Mouse (Mus musculus) lung, adult 10 weeks (tissue): Measurements from ENCODE around the gene H2-K1. TPM values are rescaled to one million over a fixed set of nuclear protein-coding genes. Genes with fewer than 3 reads are reported as not detected.

Source experiments
- polyA plus RNA-seq: library from polyadenylated mRNA; stranded (reverse); fragments of 350-450 nt; fragmentation: Illumina TruSeq; extraction: RNeasy Lipid Tissue Mini Kit (QIAGEN cat#74804); gene quantifications from one replicate; pipeline ENCODE4 v1.2.3, GENCODE M21; 2014; ENCODE audit warnings: low read depth, low replicate concordance; ENCODE audit not compliant: insufficient read depth

The H2-K1 gene
- polyA plus RNA-seq, result 1,531 TPM

DNA sequence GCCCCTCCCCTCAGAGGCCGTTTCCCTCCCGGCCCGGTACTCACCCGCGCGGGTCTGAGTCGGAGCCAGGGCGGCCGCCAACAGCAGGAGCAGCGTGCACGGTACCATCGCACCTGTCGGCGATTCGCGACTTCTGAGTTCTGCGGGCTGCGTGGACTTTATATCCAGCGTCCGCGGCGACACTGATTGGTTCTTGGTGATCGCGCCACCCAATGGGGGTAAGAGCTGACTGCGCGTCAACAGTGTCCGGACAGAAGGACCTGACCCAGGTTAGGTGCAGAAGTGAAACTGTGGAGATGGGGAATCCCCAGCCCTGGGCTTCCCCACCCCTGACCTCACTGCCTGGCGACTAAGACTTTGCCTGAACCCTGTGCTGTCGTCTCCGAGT lies at the start of gene H2-K1:
Gene H2-K1, minus strand, starts transcription at position 198 of the 388 bp plus-strand sequence.

GRCm38 (mm10) chr17:34038878-34039561 lies 38.9 kb upstream of the H2-K1 start, which contains the start of gene Col11a2:
Gene Col11a2 (plus strand): TSS chr17:34039437.

DNA sequence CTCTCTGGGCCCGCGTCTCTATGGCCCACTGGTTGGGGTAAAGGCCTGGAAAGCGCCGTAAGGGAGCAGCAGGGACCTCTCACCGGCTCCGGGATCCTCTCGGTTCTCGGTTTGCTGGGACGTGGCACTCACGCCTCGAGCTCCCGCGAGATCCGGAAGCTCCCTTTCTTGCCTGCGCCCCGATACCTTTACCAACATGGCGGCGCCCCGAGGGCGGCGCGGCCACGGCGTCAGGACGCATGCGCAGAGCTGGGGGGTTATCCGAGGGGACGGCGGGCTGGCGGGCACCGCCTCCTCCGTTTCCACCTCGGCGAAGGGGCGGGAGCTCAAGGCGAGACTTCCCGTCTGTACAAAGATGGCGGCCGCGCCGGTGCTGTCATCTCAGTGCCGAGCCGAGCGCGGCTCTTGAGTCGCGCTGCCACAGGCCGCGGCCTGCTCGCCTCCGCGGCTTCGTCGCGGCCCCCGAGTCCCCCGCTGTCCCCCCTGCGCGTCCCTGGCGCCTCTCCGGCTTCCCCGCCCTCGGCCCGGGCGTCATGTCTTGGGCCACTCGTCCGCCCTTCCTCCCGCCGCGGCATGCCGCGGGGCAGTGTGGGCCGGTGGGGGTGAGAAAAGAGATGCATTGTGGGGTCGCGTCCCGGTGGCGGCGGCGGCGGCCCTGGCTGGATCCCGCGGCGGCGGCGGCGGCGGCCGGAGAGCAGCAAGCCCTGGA lies 31.5 kb upstream of the H2-K1 start, which contains the start of the genes Slc39a7 and Rxrb:
Gene Slc39a7, minus strand, starts transcription at position 218 of the 709 bp plus-strand sequence.
Gene Rxrb, plus strand, starts transcription at position 348 of the 709 bp plus-strand sequence.

GRCm38 (mm10) chr17:34027656-34028223 lies 27.6 kb upstream of the H2-K1 start, which contains the start of gene H2-Ke6:
Gene H2-Ke6 (minus strand): TSS chr17:34028060.

DNA sequence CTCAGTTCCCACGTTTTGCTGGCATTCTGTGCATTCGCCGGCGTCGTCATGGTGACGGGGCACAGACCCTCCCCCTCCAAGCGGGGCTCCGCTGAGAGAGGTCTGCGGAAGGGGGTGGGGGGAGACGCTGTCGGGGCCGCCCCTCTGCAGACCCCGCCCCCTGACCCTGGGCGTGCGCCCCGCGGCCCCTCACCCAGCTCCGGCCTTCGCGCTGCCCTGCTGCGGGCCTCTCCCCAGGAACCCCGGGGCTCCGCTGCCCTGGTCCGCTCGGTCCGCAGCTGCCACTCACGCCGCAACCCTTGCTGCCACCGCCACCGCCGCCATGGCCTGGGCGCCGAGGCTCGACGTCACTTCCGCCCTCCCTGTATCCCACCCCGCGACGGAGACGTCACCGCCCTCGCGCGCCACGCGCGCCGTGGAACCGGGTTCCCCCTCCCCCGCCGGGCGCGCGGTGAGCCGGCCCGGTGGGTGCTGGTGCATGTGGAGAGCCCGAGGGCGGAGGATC lies 24.2 kb upstream of the H2-K1 start, which contains the start of gene Ring1:
Gene Ring1, minus strand, starts transcription at position 364 of the 505 bp plus-strand sequence.

DNA sequence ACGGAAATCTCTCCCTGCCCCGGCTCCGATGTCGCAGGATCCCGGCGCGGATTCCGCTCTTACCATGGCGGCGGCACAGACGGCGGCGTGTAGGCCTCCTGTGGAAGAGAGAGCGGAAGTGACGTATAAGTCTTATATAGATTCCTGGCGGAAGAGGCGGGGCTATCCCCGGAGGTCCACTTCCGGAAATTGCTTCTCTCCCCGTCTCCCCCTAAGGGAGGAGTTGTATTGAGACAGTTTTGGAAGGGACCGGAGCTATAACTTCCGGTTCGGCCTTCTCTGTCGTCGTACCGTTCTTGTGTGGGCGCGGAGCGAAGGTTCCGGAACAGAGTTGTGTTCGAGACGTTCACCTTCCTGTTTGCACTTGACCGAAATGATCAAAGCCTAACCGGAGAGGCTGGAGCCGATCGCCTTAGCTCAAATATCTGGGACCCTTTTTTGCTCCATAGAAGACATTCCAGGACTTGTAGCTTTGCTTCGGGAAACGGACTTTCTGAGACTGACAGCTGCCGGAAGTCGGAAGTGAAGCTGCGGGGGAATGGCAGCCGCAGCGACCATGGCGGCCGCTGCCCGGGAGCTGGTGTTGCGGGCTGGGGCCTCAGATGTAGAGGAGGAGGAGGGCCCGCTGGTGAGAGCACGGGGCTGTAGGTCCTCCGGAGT lies 44.5 kb downstream of the H2-K1 start, which contains the start of the genes Vps52 and Rps18:
Gene Vps52, plus strand, starts transcription at position 258 of the 660 bp plus-strand sequence.
Gene Rps18, minus strand, starts transcription at position 447 of the 660 bp plus-strand sequence.

GRCm38 (mm10) chr17:33951021-33951946 lies 48.9 kb downstream of the H2-K1 start, which contains the start of gene B3galt4:
Gene B3galt4 (minus strand): TSS chr17:33951488.

Other genes with a start within 250 kb of the H2-K1 start
- 122 TPM for gene Rab11b, start 239.8 kb downstream of the H2-K1 start, polyA plus RNA-seq
- gene Angptl4, start 218.5 kb downstream of the H2-K1 start, polyA plus RNA-seq, result 61.5 TPM
- 178 TPM for gene Kank3, start 189.8 kb downstream of the H2-K1 start, polyA plus RNA-seq
- 1,820 TPM for gene Rps28, start 175.8 kb downstream of the H2-K1 start, polyA plus RNA-seq
- 520 TPM for gene Ndufa7, start 175.8 kb downstream of the H2-K1 start, polyA plus RNA-seq
- gene Cd320, start 157.3 kb downstream of the H2-K1 start, polyA plus RNA-seq, result 20.1 TPM
- gene Gm7029, start 126.5 kb downstream of the H2-K1 start, polyA plus RNA-seq, result not detected
- 0.86 TPM for gene Kifc1, start 109.7 kb downstream of the H2-K1 start, polyA plus RNA-seq
- 1.2 TPM for gene Platr17, start 95.2 kb downstream of the H2-K1 start, polyA plus RNA-seq
- 19.4 TPM for gene Daxx, start 90.9 kb downstream of the H2-K1 start, polyA plus RNA-seq
- 126 TPM for gene Tapbp, start 84.4 kb downstream of the H2-K1 start, polyA plus RNA-seq
- 18.1 TPM for gene Zbtb22, start 84.4 kb downstream of the H2-K1 start, polyA plus RNA-seq
- 38.7 TPM for gene Rgl2, start 70.8 kb downstream of the H2-K1 start, polyA plus RNA-seq
- gene Pfdn6, start 60.0 kb downstream of the H2-K1 start, polyA plus RNA-seq, result 90.6 TPM
- gene Wdr46, start 59.7 kb downstream of the H2-K1 start, polyA plus RNA-seq, result 8.3 TPM
- 5.8 TPM for gene B3galt4, start 48.9 kb downstream of the H2-K1 start, polyA plus RNA-seq
- gene Vps52, start 44.5 kb downstream of the H2-K1 start, polyA plus RNA-seq, result 16.3 TPM
- gene Rps18, start 44.3 kb downstream of the H2-K1 start, polyA plus RNA-seq, result 2,519 TPM
- gene Ring1, start 24.3 kb upstream of the H2-K1 start, polyA plus RNA-seq, result 21.8 TPM
- 90.2 TPM for gene H2-Ke6, start 27.7 kb upstream of the H2-K1 start, polyA plus RNA-seq
- 95.6 TPM for gene Slc39a7, start 31.3 kb upstream of the H2-K1 start, polyA plus RNA-seq
- gene Rxrb, start 31.5 kb upstream of the H2-K1 start, polyA plus RNA-seq, result 33.6 TPM
- 1.1 TPM for gene Col11a2, start 39.1 kb upstream of the H2-K1 start, polyA plus RNA-seq
- gene H2-Oa, start 92.0 kb upstream of the H2-K1 start, polyA plus RNA-seq, result 12.5 TPM
- gene H2-DMa, start 119.2 kb upstream of the H2-K1 start, polyA plus RNA-seq, result 75.7 TPM
- 94.4 TPM for gene Brd2, start 122.3 kb upstream of the H2-K1 start, polyA plus RNA-seq
- 35.5 TPM for gene H2-DMb2, start 143.0 kb upstream of the H2-K1 start, polyA plus RNA-seq
- 64.1 TPM for gene H2-DMb1, start 152.7 kb upstream of the H2-K1 start, polyA plus RNA-seq
- 21.5 TPM for gene Tap1, start 187.2 kb upstream of the H2-K1 start, polyA plus RNA-seq
- 59.9 TPM for gene Psmb9, start 187.4 kb upstream of the H2-K1 start, polyA plus RNA-seq
- 140 TPM for gene Psmb8, start 197.4 kb upstream of the H2-K1 start, polyA plus RNA-seq
- 47.7 TPM for gene Tap2, start 203.2 kb upstream of the H2-K1 start, polyA plus RNA-seq
- gene H2-Ob, start 238.6 kb upstream of the H2-K1 start, polyA plus RNA-seq, result 28.6 TPM